Mouse (Mus musculus): ENCODE measurements around the gene Taf6. TPM values are rescaled to one million over a fixed set of nuclear protein-coding genes. Genes with fewer than 3 reads are reported as not detected.

Taf6 gene
- total RNA-seq, 4 experiments from 2014 or later: 37.9 to 42.7 (median 39.1) TPM

DNA sequence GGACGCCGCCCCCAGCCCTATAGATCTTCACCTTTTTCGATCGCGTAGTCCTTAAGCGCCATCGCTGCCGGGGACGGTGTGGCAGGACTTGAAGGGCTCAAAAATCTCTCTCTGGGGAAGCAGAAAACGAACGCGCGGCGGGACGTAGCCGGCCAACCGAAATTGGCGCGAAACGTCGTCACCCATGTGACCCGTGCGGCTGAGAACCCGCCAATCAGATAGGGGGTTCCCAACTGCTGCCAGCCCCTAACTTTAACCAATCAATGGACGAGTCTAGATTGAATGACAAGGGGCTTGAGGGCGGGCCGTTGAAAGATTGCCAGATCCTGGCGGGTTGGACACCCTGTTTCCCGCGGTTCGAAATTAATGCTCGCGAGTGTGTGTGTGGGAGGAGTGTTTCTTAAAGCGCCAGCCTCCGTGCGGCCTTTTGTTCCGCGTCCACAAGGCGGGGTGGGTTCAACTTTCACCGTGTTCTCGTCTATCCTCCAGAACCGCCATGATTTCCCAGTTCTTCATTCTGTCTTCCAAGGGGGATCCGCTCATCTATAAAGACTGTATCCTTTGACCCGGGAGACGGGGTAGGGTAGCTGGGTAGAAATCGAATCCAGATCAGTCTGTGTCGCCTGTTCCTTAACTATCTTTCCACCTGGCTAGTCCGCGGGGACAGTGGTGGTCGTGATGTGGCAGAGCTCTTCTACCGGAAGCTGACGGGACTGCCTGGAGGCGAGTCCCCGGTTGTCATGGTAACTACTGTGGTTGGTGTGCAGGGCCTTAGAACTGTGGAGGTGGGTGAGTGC is 15.4 kb downstream of the Taf6 start, which contains the start of the genes Ap4m1 and Mcm7:
TSS of gene Ap4m1 (plus strand) at position 308 of the 797 bp plus-strand sequence.
TSS of gene Mcm7 (minus strand) at position 728 of the 797 bp plus-strand sequence.
- peak; percentile 98 for DNase-seq (ENCODE audit: low spot score in 2 of 2)

DNA sequence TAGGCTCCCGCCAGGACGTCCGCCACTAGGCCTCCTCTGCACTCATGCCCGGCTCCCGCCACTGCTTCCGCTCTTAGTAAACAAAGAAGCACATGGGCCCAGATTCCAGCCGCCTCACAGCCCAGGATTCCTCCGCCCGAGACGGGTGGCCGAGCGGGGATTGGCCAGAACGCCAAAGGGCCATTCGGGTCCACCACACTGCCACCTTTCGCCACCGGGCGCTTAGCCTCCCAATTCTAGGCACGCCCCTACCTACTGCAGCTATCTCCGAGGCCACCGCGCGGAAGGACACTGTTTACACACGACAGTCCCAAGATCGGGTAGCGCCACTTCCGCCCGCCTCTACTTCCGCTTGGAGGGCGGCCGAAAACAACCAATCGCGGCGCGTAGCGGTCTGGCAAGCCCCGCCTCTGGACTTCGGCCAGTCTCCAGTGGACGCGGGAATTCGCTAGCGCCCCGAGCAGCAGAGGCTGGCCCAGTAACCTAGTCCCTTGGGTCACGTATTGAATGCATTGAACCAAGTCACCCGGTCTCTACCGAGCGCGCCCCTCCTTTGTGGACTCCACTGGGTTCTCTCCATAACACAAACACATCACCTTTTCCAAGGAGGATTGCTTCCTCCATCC is 16.2 kb downstream of the Taf6 start:
- DNase-seq (ENCODE audit: low spot score in 2 of 2): peak; percentile 90 to 95

DNA sequence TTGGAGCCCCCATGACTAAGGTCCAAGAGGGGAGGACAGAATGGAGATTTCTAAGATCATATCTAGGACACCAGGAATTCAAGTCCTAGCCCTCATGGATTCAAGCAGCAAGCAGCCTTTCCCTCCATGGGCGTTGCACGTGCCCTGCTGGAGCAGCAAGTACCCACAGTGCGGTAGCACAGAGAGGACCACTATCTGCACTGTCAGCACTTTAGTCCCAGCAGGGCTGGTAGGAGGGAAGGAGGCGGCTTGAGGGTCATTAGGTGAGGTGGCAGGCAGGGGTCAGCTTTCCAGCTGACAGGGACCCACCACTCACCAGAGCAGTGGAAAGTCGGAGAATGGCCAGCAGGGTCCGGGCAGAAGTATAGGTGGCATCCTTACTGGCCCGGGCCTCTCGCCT is 21.7 kb downstream of the Taf6 start:
- no peak for DNase-seq (ENCODE audit: low spot score in 2 of 2)

DNA sequence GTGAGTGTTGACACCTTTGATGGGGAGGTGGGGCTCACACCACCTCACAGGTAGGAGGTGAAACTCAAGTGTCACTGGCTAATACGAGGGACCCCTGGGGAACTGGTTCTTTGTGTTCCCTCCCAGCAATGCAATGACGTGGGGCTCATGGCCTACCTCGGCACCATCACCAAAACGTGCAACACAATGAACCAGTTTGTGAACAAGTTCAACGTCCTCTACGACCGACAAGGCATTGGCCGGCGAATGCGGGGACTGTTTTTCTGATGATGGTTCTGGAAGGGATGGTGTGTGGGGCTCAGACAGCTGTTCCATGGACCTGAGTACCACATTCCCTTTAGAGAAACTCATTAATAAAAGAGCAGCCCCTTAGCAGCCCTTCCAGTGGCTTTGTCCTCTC is 23.6 kb downstream of the Taf6 start:
- no peak for DNase-seq (ENCODE audit: low spot score in 2 of 2)

DNA sequence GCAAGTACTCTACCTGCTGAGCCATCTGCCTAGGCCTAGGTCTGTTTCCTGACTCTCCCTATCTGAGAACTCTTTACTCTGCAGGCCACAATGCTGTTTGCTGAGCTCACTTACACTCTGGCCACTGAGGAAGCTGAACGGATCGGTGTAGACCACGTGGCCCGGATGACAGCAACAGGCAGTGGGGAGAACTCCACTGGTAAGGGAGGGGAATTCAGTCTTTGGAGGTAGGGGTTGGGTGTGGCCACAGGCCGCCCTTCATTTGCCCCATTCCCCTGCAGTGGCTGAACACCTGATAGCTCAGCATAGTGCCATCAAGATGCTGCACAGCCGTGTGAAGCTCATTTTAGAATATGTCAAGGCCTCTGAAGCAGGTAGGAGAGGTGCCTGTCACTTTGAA is 24.2 kb downstream of the Taf6 start:
- DNase-seq (ENCODE audit: low spot score in 2 of 2): no peak

DNA sequence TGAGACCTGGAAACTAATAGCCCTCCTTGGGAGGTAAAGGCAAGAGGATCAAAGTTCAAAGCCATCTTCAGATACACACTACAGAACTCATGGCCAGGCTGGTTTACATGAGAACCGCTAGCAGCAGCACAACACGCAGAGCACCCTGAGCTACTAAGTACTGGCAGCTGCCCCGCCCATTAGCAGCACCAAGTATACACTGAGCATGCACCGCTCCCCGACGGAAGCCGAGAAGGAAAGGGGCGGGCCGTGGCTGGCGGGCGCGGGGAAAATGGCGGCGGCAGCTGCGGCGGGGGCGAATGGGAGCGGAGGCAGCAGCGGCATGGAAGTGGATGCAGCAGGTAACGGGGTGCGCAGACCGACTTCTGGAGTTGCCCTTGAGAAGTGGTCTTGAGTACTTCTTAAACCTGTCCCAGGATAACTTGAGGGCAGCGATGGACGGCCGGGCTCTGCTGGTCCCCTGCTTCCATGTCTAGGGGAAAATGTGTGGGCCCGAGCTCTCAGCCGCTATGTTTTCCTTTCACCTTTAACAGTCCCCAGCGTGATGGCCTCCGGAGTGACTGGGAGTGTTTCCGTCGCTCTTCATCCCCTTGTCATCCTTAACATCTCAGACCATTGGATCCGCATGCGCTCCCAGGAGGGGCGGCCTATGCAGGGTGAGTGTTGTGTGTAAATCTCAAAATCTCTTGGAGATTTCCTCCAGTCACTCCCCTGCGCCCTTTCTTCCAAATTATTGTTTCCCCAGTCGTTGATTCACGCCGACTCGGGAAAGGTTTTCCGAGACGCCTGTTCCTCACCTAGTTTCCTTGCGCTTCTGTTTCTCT is 26.2 kb downstream of the Taf6 start, which contains the start of gene Cops6:
TSS of gene Cops6 (plus strand) at position 230 of the 824 bp plus-strand sequence.
- peak; percentile 90 to 93 for DNase-seq (ENCODE audit: low spot score in 2 of 2)

DNA sequence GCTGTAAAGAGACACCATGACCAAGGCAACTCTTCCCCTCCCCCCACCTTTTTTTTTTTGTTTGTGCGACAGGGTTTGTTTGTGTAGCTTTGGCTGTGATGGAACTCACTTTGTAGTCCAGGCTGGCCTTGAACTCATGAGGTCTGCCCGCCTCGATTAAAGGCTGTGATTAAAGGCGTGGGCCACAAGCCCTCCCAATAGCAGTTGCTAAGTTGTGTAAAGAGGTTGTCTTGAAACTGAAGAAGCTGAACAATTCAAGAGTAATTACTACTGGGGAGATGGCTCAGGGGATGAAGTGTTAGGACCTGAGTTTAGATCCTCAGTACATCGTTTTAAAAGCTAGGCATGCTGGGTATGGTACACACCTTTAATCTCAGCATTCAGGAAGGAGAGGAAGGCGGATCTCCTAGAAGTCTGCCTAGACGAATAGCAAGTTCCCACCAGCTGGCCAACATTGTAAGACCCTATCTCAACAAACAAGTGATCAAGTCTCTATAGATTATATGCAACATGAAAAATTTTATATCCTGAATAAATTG is 27.0 kb downstream of the Taf6 start:
- no peak for DNase-seq (ENCODE audit: low spot score in 2 of 2)

DNA sequence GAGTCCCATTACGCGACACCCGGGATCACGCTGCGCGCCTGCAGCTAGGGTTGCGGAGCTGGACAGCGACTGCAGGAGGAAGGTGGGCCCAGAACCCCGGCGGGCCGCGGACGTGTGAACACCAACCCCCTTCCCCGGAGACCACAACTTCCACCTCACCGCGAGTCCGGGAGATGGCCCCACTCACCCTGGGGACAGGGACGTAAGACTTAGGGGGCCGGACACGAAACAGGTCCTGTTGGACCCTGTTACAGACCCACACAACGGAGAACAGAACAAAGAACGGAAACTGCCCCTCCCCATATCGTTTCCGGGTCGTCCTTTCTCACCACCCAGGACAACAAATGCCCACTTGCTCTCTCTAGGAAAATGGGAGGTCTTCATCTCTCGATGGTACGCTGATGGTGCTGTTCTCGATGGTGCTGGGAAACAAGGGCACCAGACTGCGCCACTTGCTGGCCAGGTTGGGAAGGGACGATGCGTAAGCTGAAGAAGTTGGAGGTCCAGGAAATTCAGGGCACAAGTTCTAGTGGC is 31.7 kb downstream of the Taf6 start, which contains the start of gene Zfp113:
TSS of gene Zfp113 (minus strand) at position 302 of the 534 bp plus-strand sequence.
- DNase-seq (ENCODE audit: low spot score in 2 of 2): peak; percentile 89

DNA sequence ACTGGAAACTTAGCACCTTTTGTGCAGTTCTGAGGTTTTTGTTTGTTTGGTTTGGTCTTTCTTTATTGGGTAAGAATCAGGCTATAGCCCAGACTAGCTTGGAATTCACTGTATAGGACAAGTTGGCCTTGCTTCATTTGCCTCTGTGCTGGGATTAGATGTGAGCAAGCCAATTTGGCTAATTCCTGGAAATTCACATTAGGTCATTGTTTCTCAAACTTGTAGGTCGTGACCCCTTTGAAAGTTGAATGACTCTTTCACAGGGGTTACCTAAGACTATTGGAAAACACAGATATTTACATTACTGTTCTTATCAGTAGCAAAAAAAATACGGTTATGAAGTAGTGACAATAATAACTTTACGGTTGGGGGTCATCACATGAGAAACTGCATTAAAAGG is 32.9 kb downstream of the Taf6 start:
- DNase-seq (ENCODE audit: low spot score in 2 of 2): no peak

DNA sequence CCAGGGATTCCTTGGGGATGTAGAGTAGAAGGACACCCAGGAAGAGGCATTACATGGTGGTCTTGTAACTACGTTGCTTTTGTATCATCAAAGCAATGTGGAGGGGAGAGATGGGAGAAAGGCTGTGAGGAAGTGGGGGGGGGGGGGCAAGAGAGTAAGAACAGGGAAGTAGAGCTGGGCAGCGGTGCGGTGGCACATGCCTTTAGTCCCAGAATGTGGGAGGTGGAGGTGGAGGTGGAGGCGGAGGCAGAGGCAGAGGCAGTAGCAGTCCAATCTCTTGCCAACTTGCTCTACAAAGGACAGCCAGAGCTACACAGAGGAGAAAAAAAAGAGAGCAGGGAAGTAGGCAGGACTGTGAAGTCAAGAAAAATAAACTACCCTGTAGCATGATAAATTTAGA is 48.7 kb downstream of the Taf6 start:
- no peak for DNase-seq (ENCODE audit: low spot score in 2 of 2)

DNA sequence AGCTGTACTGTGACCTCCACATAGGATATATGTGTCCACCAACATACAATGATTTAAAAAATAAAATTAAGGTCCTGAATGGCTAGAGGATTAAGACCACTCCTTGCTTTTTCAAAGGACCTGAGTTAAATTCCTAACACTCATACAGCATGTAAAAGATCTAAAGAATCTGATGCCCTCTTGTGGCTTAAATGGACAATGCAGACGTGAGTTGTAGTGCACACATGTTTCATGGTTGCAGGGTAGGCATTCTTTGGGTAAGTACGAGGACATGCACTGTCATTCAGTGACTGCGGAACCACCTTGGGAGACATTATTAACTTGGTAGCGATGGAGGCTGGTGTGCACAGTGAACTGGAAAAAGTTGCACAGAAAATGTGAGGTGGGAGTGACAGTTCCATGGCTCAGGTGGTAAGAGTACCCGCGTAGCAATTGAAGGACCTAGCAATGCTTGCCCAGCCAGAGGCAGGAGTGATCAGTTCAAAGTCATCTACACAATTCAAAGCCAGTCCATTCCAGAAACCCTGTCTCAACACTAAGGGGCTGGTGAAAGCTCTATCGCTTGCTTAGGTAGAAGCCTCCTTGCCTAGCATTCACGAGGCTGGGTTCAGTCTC is 49.2 kb downstream of the Taf6 start:
- no peak for DNase-seq (ENCODE audit: low spot score in 2 of 2)

DNA sequence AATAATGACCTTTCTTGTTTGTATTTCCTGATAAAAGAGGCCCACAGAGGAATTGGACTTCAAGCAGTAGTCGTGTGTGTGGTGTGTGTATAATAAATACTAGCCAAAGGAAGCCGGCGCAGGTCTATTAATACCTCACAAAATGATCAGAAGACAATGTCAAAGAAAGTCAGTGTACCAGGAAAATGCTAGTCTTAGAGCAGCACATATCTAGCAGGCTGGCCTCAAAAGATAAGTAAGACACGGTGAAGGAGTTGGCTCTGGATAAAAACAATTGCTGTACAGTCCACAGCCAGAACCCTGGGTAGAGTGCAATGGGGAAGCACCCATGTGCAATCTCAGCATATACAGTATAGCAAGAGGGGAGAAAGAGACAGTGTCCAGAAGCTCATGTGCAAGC is 50.0 kb downstream of the Taf6 start:
- no peak for DNase-seq (ENCODE audit: low spot score in 2 of 2)

DNA sequence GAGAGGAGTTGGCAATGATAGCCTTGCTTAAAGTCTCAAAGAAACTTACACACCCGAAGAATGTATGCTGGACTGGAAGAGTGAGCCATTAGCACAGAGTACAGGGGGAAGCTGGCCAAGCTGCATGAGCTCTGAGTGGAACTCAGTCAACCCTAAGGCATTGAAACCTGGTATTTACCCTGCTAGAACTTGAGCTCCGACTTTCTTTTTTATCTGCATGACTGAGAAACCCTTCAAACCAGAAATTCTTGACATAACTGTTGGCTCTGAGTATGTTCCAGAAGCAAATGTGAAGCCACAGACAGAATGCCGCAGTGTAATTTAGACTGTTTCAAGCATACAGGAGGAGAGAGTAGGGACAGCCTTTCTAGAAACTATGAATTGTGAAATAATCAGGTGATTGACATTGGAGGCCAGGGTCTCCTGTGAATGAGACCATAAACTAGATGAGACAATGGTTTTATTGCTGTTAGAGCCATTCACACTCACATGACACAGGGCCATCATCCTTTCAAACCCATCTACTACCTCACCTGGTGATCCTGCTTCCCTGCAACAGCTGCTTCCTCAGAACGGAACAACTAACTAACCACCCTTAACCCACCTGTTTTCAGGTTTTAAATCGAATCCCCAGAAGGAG is 54.7 kb downstream of the Taf6 start:
- DNase-seq (ENCODE audit: low spot score in 2 of 2): no peak

Small RNAs within 50 kb of the gene (microRNA-seq; reads per million reads assigned to microRNA genes)
- 117 to 355 reads per million in 2 experiments for gene Mir106b
- 36.7 to 72.8 reads per million in 2 experiments for gene Mir25
- 1,196 to 1,469 reads per million in 2 experiments for gene Mir93

Other genes starting within 250 kb of the Taf6 start
- gene Gjc3, start 224.4 kb downstream of the Taf6 start, total RNA-seq (2022): 10 to 100 TPM; 21.7 to 35.9 (median 28.1) TPM
- not detected for gene Azgp1, start 205.9 kb downstream of the Taf6 start, total RNA-seq (2022)
- not detected for gene Smok3a, start 166.2 kb downstream of the Taf6 start, total RNA-seq (2022)
- gene Smok3b, start 166.0 kb downstream of the Taf6 start, total RNA-seq (2022): not detected
- not detected for gene Smok3c, start 134.3 kb downstream of the Taf6 start, total RNA-seq (2022)
- 10 to 100 TPM; 40.0 to 46.4 (median 43.2) TPM for gene Zkscan1, start 102.4 kb downstream of the Taf6 start, total RNA-seq (2022)
- gene Zscan21, start 70.5 kb downstream of the Taf6 start, total RNA-seq (2022): 10 to 100 TPM; 13.4 to 17.5 (median 15.9) TPM
- 10 to 100 TPM; 10.1 to 14.6 (median 13.2) TPM for gene Zfp113, start 31.7 kb downstream of the Taf6 start, total RNA-seq (2022)
- 100 to 1,000 TPM; 132 to 137 (median 134) TPM for gene Cops6, start 26.4 kb downstream of the Taf6 start, total RNA-seq (2022)
- 10 to 100 TPM; 24.7 to 32.5 (median 28.9) TPM for gene Ap4m1, start 15.4 kb downstream of the Taf6 start, total RNA-seq (2022)
- 10 to 100 TPM; 14.1 to 17.9 (median 16.0) TPM for gene Mcm7, start 15.0 kb downstream of the Taf6 start, total RNA-seq (2022)
- gene Cnpy4, start within 50 bp of the Taf6 start, total RNA-seq (2022): 10 to 100 TPM; 12.1 to 14.7 (median 13.6) TPM
- gene Mblac1, start 6.9 kb upstream of the Taf6 start, total RNA-seq (2022): 10 to 100 TPM in 2 of 4 experiments, 1 to 10 TPM in 2; 7.4 to 11.1 (median 9.5) TPM
- under 1 TPM in 2 of 4 experiments, not detected in 2; 0.19 to 0.37 TPM for gene Nxpe5, start 38.4 kb upstream of the Taf6 start, total RNA-seq (2022)
- gene Lamtor4, start 68.0 kb upstream of the Taf6 start, total RNA-seq (2022): 10 to 100 TPM; 51.6 to 61.3 (median 58.0) TPM
- gene BC037034, start 76.6 kb upstream of the Taf6 start, total RNA-seq (2022): 10 to 100 TPM; 64.7 to 74.1 (median 70.8) TPM
- gene Gal3st4, start 85.4 kb upstream of the Taf6 start, total RNA-seq (2022): 1 to 10 TPM; 2.9 to 5.2 (median 4.0) TPM
- gene Gm43720, start 92.5 kb upstream of the Taf6 start, total RNA-seq (2022): not detected
- gene Gpc2, start 92.6 kb upstream of the Taf6 start, total RNA-seq (2022): 1 to 10 TPM; 1.5 to 2.2 (median 1.8) TPM
- gene Stag3, start 92.8 kb upstream of the Taf6 start, total RNA-seq (2022): 1 to 10 TPM in 2 of 4 experiments, under 1 TPM in 2; 0.33 to 2.7 (median 1.1) TPM
- gene Pvrig, start 154.5 kb upstream of the Taf6 start, total RNA-seq (2022): 1 to 10 TPM in 1 of 4 experiments, under 1 TPM in 1, not detected in 2; 0.58 to 1.5 TPM

All from layer of hippocampus, adult 8-10 months (tissue).